Mouse (Mus musculus) liver, embryonic 11.5 days (tissue): Measurements from ENCODE around the gene Tbc1d16. TPM values are rescaled to one million over a fixed set of nuclear protein-coding genes. Genes with fewer than 3 reads are reported as not detected.
A peak's percentile ranks its signal among the peaks of the same experiment; 100 is the strongest.

Experiments used
- ATAC-seq: fragments of 200-750 bp; cut with Nextera tagmentation; replicated peaks from 2 replicates; pipeline ENCODE4 v1.8.0; 2017; ENCODE audit warnings: moderate number of reproducible peaks, mild to moderate bottlenecking, moderate TSS enrichment, moderate library complexity; ENCODE audit not compliant: low FRiP score
- DNase-seq: peaks from one replicate; pipeline ENCODE4 v3.0.0-alpha.2; 2017; ENCODE audit warnings: low spot score
- H3K27ac ChIP-seq: fragments of 300-500 bp; sonication (generic); 2 replicates; pipeline ENCODE4 v1.5.1; 2014; ENCODE audit warnings: mild to moderate bottlenecking, low read depth, low read length, control low read depth
- H3K27me3 ChIP-seq: fragments of 300-500 bp; sonication (generic); replicated peaks from 2 replicates; pipeline ENCODE4 v1.6.1; 2014; ENCODE audit warnings: low read length, mixed read lengths; ENCODE audit not compliant: control insufficient read depth, insufficient read depth
- H3K36me3 ChIP-seq: fragments of 300-500 bp; sonication (generic); 2 replicates; pipeline ENCODE4 v1.6.1; 2014; ENCODE audit warnings: mild to moderate bottlenecking, low read length, moderate library complexity, mixed read lengths; ENCODE audit not compliant: control insufficient read depth, insufficient read depth
- H3K4me1 ChIP-seq: fragments of 300-500 bp; sonication (generic); replicated peaks from 2 replicates; pipeline ENCODE4 v1.6.1; 2014; ENCODE audit warnings: low read length, mixed read lengths; ENCODE audit not compliant: control insufficient read depth, insufficient read depth
- H3K4me2 ChIP-seq: fragments of 300-500 bp; sonication (generic); 2 replicates; pipeline ENCODE4 v1.6.1; 2014; ENCODE audit warnings: mild to moderate bottlenecking, control low read depth, moderate library complexity
- H3K4me3 ChIP-seq: fragments of 300-500 bp; sonication (generic); 2 replicates; pipeline ENCODE4 v1.5.1; 2014; ENCODE audit warnings: low read depth, low read length, control low read depth
- H3K9ac ChIP-seq: fragments of 300-500 bp; sonication (generic); 2 replicates; pipeline ENCODE4 v1.6.1; 2014; ENCODE audit warnings: low read depth, low read length, control low read depth
- H3K9me3 ChIP-seq: fragments of 300-500 bp; sonication (generic); 2 replicates; pipeline ENCODE4 v1.6.1; 2016; ENCODE audit warnings: low read length, inconsistent platforms, mixed read lengths; ENCODE audit not compliant: control insufficient read depth
- WGBS: fragments of 180-500 bp; shearing (Covaris S2); extraction: QIAGEN DNeasy Blood & Tissue Kit; methylation state at CpG from one replicate; pipeline ENCODE4 v1.1.7; 2014; 5-methylcytosine and 5-hydroxymethylcytosine counted together
- polyA plus RNA-seq: library from polyadenylated mRNA; unstranded; fragments of >200 nt; fragmentation: Nextera tagmentation; extraction: Ambion mirVana; gene quantifications from 2 replicates; pipeline ENCODE4 v1.2.1, GENCODE M21; 2014

Gene Tbc1d16
- polyA plus RNA-seq, 1 experiment from 2014 or later = 3.6 TPM

GRCm38 (mm10) chr11:119122396-119122795, 105.9 kb downstream of the Tbc1d16 start:
- ATAC-seq (no peak), DNase-seq (no peak)
- Histone ChIP-seq H3K27ac (no peak overlapping the region), H3K4me1 (peaks cover 7% of the 10 kb centered on the region; the same call in 1 of the 2 replicates), H3K4me2 (no peak overlapping the region), H3K27me3 (peaks cover 9% of the 10 kb centered on the region; the same call in 1 of the 2 replicates), H3K36me3 (no peaks in the 10 kb centered on the region), H3K9ac (no peak overlapping the region), H3K4me3 (no peak overlapping the region), H3K9me3 (no peaks in the 10 kb centered on the region)
- WGBS = 71% methylated on average over 5 of the region's 5 CpGs

- Histone ChIP-seq H3K9ac (no peak overlapping the region), H3K27ac (no peak overlapping the region), H3K4me3 (no peak overlapping the region), H3K36me3 (no peaks in the 10 kb centered on the region), H3K27me3 (peaks cover 8% of the 10 kb centered on the region; the same call in 1 of the 2 replicates), H3K4me1 (no peaks in the 10 kb centered on the region), H3K4me2 (no peak overlapping the region), H3K9me3 (no peaks in the 10 kb centered on the region)
- ATAC-seq (no peak), DNase-seq (no peak)
- WGBS = 38% methylated on average over 7 of the region's 7 CpGs
Observed at GRCm38 (mm10) chr11:119118905-119119304, 109.4 kb downstream of the Tbc1d16 start.

- WGBS = 56% methylated on average over 7 of the region's 7 CpGs
- peaks cover 9% of the 10 kb centered on the region; the same call in 1 of the 2 replicates for H3K27me3 ChIP-seq
- H3K4me1 ChIP-seq = no peaks in the 10 kb centered on the region
- H3K36me3 ChIP-seq = no peaks in the 10 kb centered on the region
- no peak overlapping the region for H3K4me3 ChIP-seq
- DNase-seq = no peak
- no peak overlapping the region for H3K27ac ChIP-seq
- no peaks in the 10 kb centered on the region for H3K9me3 ChIP-seq
- no peak overlapping the region for H3K9ac ChIP-seq
- ATAC-seq = no peak
- H3K4me2 ChIP-seq = no peak overlapping the region
Observed at GRCm38 (mm10) chr11:119117945-119118344, 110.4 kb downstream of the Tbc1d16 start.

GRCm38 (mm10) chr11:119116992-119117391, 111.3 kb downstream of the Tbc1d16 start:
- DNase-seq = no peak
- Histone ChIP-seq H3K27ac (no peak overlapping the region), H3K9ac (no peak overlapping the region), H3K4me1 (no peaks in the 10 kb centered on the region), H3K4me3 (no peak overlapping the region), H3K36me3 (no peaks in the 10 kb centered on the region), H3K9me3 (no peaks in the 10 kb centered on the region), H3K27me3 (peaks cover 9% of the 10 kb centered on the region; the same call in 1 of the 2 replicates), H3K4me2 (no peak overlapping the region)
- no peak for ATAC-seq
- WGBS = 53% methylated on average over 4 of the region's 4 CpGs

- no peaks in the 10 kb centered on the region for H3K36me3 ChIP-seq
Observed at GRCm38 (mm10) chr11:119112721-119113120, 115.6 kb downstream of the Tbc1d16 start.

GRCm38 (mm10) chr11:119111345-119111744, 117.0 kb downstream of the Tbc1d16 start:
- ATAC-seq (no peak), DNase-seq (peak; percentile 46)
- H3K36me3 ChIP-seq = no peaks in the 10 kb centered on the region
- H3K27ac ChIP-seq = no peak overlapping the region
- 13% methylated on average over 7 of the region's 7 CpGs for WGBS
- H3K9me3 ChIP-seq = no peaks in the 10 kb centered on the region
- peaks cover 16% of the 10 kb centered on the region for H3K27me3 ChIP-seq
- no peaks in the 10 kb centered on the region; the same call in 1 of the 2 replicates for H3K4me1 ChIP-seq
- H3K4me3 ChIP-seq = no peak overlapping the region
- no peak overlapping the region for H3K9ac ChIP-seq
- H3K4me2 ChIP-seq = no peak overlapping the region

More at GRCm38 (mm10) chr11:119112721-119113120, 115.6 kb downstream of the Tbc1d16 start:
- no peak overlapping the region for H3K9ac ChIP-seq
- DNase-seq = no peak
- no peak for ATAC-seq
- H3K4me1 ChIP-seq = no peaks in the 10 kb centered on the region
- H3K27me3 ChIP-seq = peaks cover 13% of the 10 kb centered on the region
- no peaks in the 10 kb centered on the region for H3K9me3 ChIP-seq
- H3K4me3 ChIP-seq = no peak overlapping the region
- no peak overlapping the region for H3K27ac ChIP-seq
- H3K4me2 ChIP-seq = no peak overlapping the region

GRCm38 (mm10) chr11:119109415-119110071, 118.8 kb downstream of the Tbc1d16 start:
- Histone ChIP-seq H3K36me3 (no peaks in the 10 kb centered on the region), H3K27ac (no peak overlapping the region), H3K4me1 (peaks cover 6% of the 10 kb centered on the region), H3K9ac (no peak overlapping the region), H3K9me3 (no peaks in the 10 kb centered on the region), H3K4me3 (no peak overlapping the region), H3K27me3 (peaks cover 22% of the 10 kb centered on the region), H3K4me2 (no peak overlapping the region)
- DNase-seq = no peak
- no peak for ATAC-seq
- WGBS = 70% methylated on average over 9 of the region's 9 CpGs

GRCm38 (mm10) chr11:119108573-119109263, 119.6 kb downstream of the Tbc1d16 start:
- no peak overlapping the region for H3K27ac ChIP-seq
- H3K27me3 ChIP-seq = peaks cover 18% of the 10 kb centered on the region
- no peak overlapping the region for H3K4me3 ChIP-seq
- WGBS = 69% methylated on average over 10 of the region's 10 CpGs
- peaks cover 6% of the 10 kb centered on the region for H3K4me1 ChIP-seq
- ATAC-seq = no peak
- H3K36me3 ChIP-seq = no peaks in the 10 kb centered on the region
- no peak overlapping the region for H3K4me2 ChIP-seq
- no peak overlapping the region for H3K9ac ChIP-seq
- H3K9me3 ChIP-seq = no peaks in the 10 kb centered on the region
- no peak for DNase-seq

- no peak overlapping the region for H3K4me2 ChIP-seq
Observed at GRCm38 (mm10) chr11:119106289-119106688, 122.0 kb downstream of the Tbc1d16 start.

More at GRCm38 (mm10) chr11:119106289-119106688, 122.0 kb downstream of the Tbc1d16 start:
- no peak overlapping the region for H3K9ac ChIP-seq
- DNase-seq = no peak
- peaks cover 19% of the 10 kb centered on the region for H3K27me3 ChIP-seq
- H3K9me3 ChIP-seq = no peaks in the 10 kb centered on the region
- no peak for ATAC-seq
- 23% methylated on average over 6 of the region's 6 CpGs for WGBS
- no peaks in the 10 kb centered on the region for H3K36me3 ChIP-seq
- H3K4me1 ChIP-seq = peaks cover 6% of the 10 kb centered on the region
- no peak overlapping the region for H3K27ac ChIP-seq
- no peak overlapping the region for H3K4me3 ChIP-seq
